In the genomic region with DNA sequence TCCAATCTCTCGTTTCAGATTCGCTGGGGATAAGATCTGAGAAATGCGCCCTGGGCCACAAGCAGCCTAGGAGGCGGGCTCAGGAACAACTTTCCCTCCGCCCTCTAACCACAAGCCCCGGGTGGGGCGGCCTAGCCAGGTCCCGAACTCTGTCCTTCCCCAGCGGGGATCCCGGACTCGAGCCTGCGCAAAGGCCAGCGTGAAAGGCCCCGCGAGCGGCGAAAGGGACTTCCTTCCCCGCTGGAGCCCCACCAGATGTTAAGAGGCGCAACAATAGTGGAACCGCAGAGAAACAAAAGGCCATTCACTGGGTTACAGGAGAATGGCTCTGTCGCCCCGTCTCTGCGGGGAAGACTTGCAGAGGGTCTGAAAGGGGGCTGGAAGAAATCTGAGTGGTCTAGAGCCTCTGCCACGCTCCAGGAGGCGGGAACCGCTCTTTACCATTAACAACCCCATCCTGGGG, we compare ENCODE assay signal across 8 mouse cellular contexts. TPM values are rescaled to one million over a fixed set of nuclear protein-coding genes. Genes with fewer than 3 reads are reported as not detected.
A peak's percentile ranks its signal among the peaks of the same experiment; 100 is the strongest.
DNase-seq lines count a peak whose midpoint lies in the region; ATAC-seq lines count a peak whose summit lies in the region.

No protein-coding gene starts in this region.

- H3K36me3 ChIP-seq in embryonic facial prominence, embryonic 15.5 days = no peaks in the 10 kb centered on the region
- H3K36me3 ChIP-seq in heart, embryonic 14.5 days (ENCODE audit: control insufficient read depth, insufficient read depth, low read length) = no peaks in the 10 kb centered on the region
- H3K36me3 ChIP-seq in kidney, embryonic 16.5 days (ENCODE audit: insufficient read depth, low read length) = no peaks in the 10 kb centered on the region
- no peaks in the 10 kb centered on the region for H3K36me3 ChIP-seq in lung, embryonic 15.5 days
- H3K36me3 ChIP-seq in neural tube, embryonic 14.5 days (ENCODE audit: control insufficient read depth, insufficient read depth, low read length) = no peaks in the 10 kb centered on the region

- H3K4me1 ChIP-seq in embryonic facial prominence, embryonic 15.5 days = peaks cover 16% of the 10 kb centered on the region
- H3K4me1 ChIP-seq in heart, embryonic 14.5 days (ENCODE audit: control insufficient read depth in 2 of 2, insufficient read depth in 2 of 2, low read length in 2 of 2) = peaks cover 4 to 5% of the 10 kb centered on the region in 2 experiments; a peak in 3 of 4 replicates
- peaks cover 10% of the 10 kb centered on the region for H3K4me1 ChIP-seq in kidney, embryonic 16.5 days (ENCODE audit: insufficient read depth, low read length)
- H3K4me1 ChIP-seq in lung, embryonic 15.5 days = peaks cover 11% of the 10 kb centered on the region
- peaks cover 11% of the 10 kb centered on the region; the same call in 1 of the 2 replicates for H3K4me1 ChIP-seq in neural tube, embryonic 14.5 days (ENCODE audit: control insufficient read depth, insufficient read depth, low read length)

- under 1% methylated on average over 26 of the region's 26 CpGs for WGBS in embryonic facial prominence, embryonic 15.5 days
- WGBS in heart, embryonic 14.5 days = under 1% methylated on average over 26 of the region's 26 CpGs
- under 1% methylated on average over 26 of the region's 26 CpGs for WGBS in kidney, embryonic 16.5 days
- WGBS in lung, embryonic 15.5 days = 0% methylated on average over 26 of the region's 26 CpGs
- under 1% methylated on average over 26 of the region's 26 CpGs for WGBS in neural tube, embryonic 14.5 days

- peak overlapping the region; percentile 82 for H3K27ac ChIP-seq in embryonic facial prominence, embryonic 15.5 days (replicated peaks)
- no peak overlapping the region for H3K27ac ChIP-seq in heart, embryonic 14.5 days (replicated peaks in 1 of 2; ENCODE audit: control insufficient read depth in 1 of 2, insufficient read depth in 1 of 2, low read depth in 2 of 2, low read length in 2 of 2)
- peak overlapping the region; percentile 81 for H3K27ac ChIP-seq in kidney, embryonic 16.5 days (ENCODE audit: low read length)
- H3K27ac ChIP-seq in lung, embryonic 15.5 days = peak overlapping the region; percentile 62
- no peak overlapping the region for H3K27ac ChIP-seq in neural tube, embryonic 14.5 days (ENCODE audit: low read depth, low read length)

- H3K4me3 ChIP-seq in embryonic facial prominence, embryonic 15.5 days (replicated peaks) = peak overlapping the region; percentile 61
- H3K4me3 ChIP-seq in heart, embryonic 14.5 days (ENCODE audit: control insufficient read depth in 1 of 2, insufficient read depth in 1 of 2, low read depth in 1 of 2, low read length in 2 of 2) = peak overlapping the region; percentile 73 to 75
- H3K4me3 ChIP-seq in kidney, embryonic 16.5 days (ENCODE audit: low read length) = peak overlapping the region; percentile 75
- H3K4me3 ChIP-seq in lung, embryonic 15.5 days = peak overlapping the region; percentile 67
- H3K4me3 ChIP-seq in neural tube, embryonic 14.5 days (ENCODE audit: low read depth, low read length) = peak overlapping the region; percentile 53

- peak overlapping the region; percentile 51 for H3K9ac ChIP-seq in embryonic facial prominence, embryonic 15.5 days
- peak overlapping the region; percentile 74 for H3K9ac ChIP-seq in heart, embryonic 14.5 days (ENCODE audit: low read length)
- peak overlapping the region; percentile 80 for H3K9ac ChIP-seq in kidney, embryonic 16.5 days (replicated peaks; ENCODE audit: low read length)
- H3K9ac ChIP-seq in lung, embryonic 15.5 days = peak overlapping the region; percentile 72
- H3K9ac ChIP-seq in neural tube, embryonic 14.5 days (replicated peaks; ENCODE audit: low read depth, low read length) = peak overlapping the region; percentile 32

- peak; percentile 72 for DNase-seq in CD4-positive helper T cell, adult 2 months (ENCODE audit: low read depth, low spot score)
- DNase-seq in adrenal gland, postnatal 14 days = peak; percentile 81
- peak; percentile 59 for DNase-seq in thymus, postnatal 0 days (ENCODE audit: low spot score)

- peak; percentile 75 for ATAC-seq in embryonic facial prominence, embryonic 15.5 days (ENCODE audit: insufficient number of reproducible peaks, low FRiP score, low TSS enrichment, low read depth)
- no peak for ATAC-seq in heart, embryonic 14.5 days (ENCODE audit: insufficient number of reproducible peaks, insufficient read depth, low FRiP score, low read depth)
- ATAC-seq in kidney, embryonic 16.5 days (ENCODE audit: low FRiP score, low TSS enrichment) = peak; percentile 78
- ATAC-seq in lung, embryonic 15.5 days (ENCODE audit: borderline replicate concordance, extremely low read depth, low FRiP score, low TSS enrichment) = peak; percentile 77
- ATAC-seq in neural tube, embryonic 14.5 days (ENCODE audit: low read depth) = peak; percentile 61

- H3K9me3 ChIP-seq in embryonic facial prominence, embryonic 15.5 days (replicated peaks) = no peaks in the 10 kb centered on the region
- no peaks in the 10 kb centered on the region for H3K9me3 ChIP-seq in heart, embryonic 14.5 days (ENCODE audit: control insufficient read depth, low read length)
- no peaks in the 10 kb centered on the region for H3K9me3 ChIP-seq in kidney, embryonic 16.5 days (ENCODE audit: low read length)
- no peaks in the 10 kb centered on the region for H3K9me3 ChIP-seq in lung, embryonic 15.5 days
- H3K9me3 ChIP-seq in neural tube, embryonic 14.5 days (ENCODE audit: control insufficient read depth, low read length) = no peaks in the 10 kb centered on the region

- peaks cover 4% of the 10 kb centered on the region; the same call in 1 of the 2 replicates for H3K27me3 ChIP-seq in embryonic facial prominence, embryonic 15.5 days
- H3K27me3 ChIP-seq in heart, embryonic 14.5 days (ENCODE audit: control insufficient read depth, insufficient read depth, low read length) = no peaks in the 10 kb centered on the region; the same call in 1 of the 2 replicates
- H3K27me3 ChIP-seq in kidney, embryonic 16.5 days (ENCODE audit: insufficient read depth, low read length) = 0 out of 2 replicates have a peak, but pooled peaks cover 4% of the 10 kb centered on the region
- no peaks in the 10 kb centered on the region; the same call in 1 of the 2 replicates for H3K27me3 ChIP-seq in lung, embryonic 15.5 days
- H3K27me3 ChIP-seq in neural tube, embryonic 14.5 days (ENCODE audit: control insufficient read depth, insufficient read depth, low read length) = no peaks in the 10 kb centered on the region

- H3K4me2 ChIP-seq in embryonic facial prominence, embryonic 15.5 days (replicated peaks) = peak overlapping the region; percentile 86
- peak overlapping the region; percentile 94 for H3K4me2 ChIP-seq in heart, embryonic 14.5 days (ENCODE audit: low read length)
- peak overlapping the region; percentile 79 for H3K4me2 ChIP-seq in kidney, embryonic 16.5 days (replicated peaks; ENCODE audit: low read depth, low read length)
- peak overlapping the region; percentile 89 for H3K4me2 ChIP-seq in lung, embryonic 15.5 days
- peak overlapping the region; percentile 99 for H3K4me2 ChIP-seq in neural tube, embryonic 14.5 days (ENCODE audit: low read depth, low read length)

RNA-seq across cellular contexts. Expression of a gene that starts 1.1 kb away (rescaled TPM):
- 20.2 and 21.0 TPM in 2 replicates for total RNA-seq in adrenal gland, postnatal 14 days (2021)
- 11.1 and 12.5 TPM in 2 replicates for polyA plus RNA-seq in embryonic facial prominence, embryonic 15.5 days (2015; fragmentation: Nextera tagmentation; extraction: Ambion mirVana)
- polyA plus RNA-seq in heart, embryonic 14.5 days (2014; fragmentation: Nextera tagmentation; extraction: Ambion mirVana) = 2.2 and 3.5 TPM in 2 replicates
- polyA plus RNA-seq in kidney, embryonic 16.5 days (2015; fragmentation: Nextera tagmentation; extraction: Ambion mirVana) = 14.7 and 17.2 TPM in 2 replicates
- polyA plus RNA-seq in lung, embryonic 15.5 days (2015; fragmentation: Nextera tagmentation; extraction: Ambion mirVana) = 15.2 and 16.1 TPM in 2 replicates
- 1.3 and 2.6 TPM in 2 replicates for polyA plus RNA-seq in neural tube, embryonic 14.5 days (2014; fragmentation: Nextera tagmentation; extraction: Ambion mirVana)
- 4.7 and 6.2 TPM in 2 replicates for polyA plus RNA-seq in thymus, postnatal 0 days (2015; fragmentation: Nextera tagmentation; extraction: Ambion mirVana)

RNA-seq across cellular contexts. Expression of a gene that starts 4.3 kb away (rescaled TPM):
- total RNA-seq in adrenal gland, postnatal 14 days (2021) = not detected in 2 replicates
- not detected in 2 replicates for polyA plus RNA-seq in embryonic facial prominence, embryonic 15.5 days (2015; fragmentation: Nextera tagmentation; extraction: Ambion mirVana)
- polyA plus RNA-seq in heart, embryonic 14.5 days (2014; fragmentation: Nextera tagmentation; extraction: Ambion mirVana) = not detected in 2 replicates
- 0.27 and 0.30 TPM in 2 replicates for polyA plus RNA-seq in kidney, embryonic 16.5 days (2015; fragmentation: Nextera tagmentation; extraction: Ambion mirVana)
- 0.25 and 0.34 TPM in 2 replicates for polyA plus RNA-seq in lung, embryonic 15.5 days (2015; fragmentation: Nextera tagmentation; extraction: Ambion mirVana)
- not detected in 2 replicates for polyA plus RNA-seq in neural tube, embryonic 14.5 days (2014; fragmentation: Nextera tagmentation; extraction: Ambion mirVana)
- polyA plus RNA-seq in thymus, postnatal 0 days (2015; fragmentation: Nextera tagmentation; extraction: Ambion mirVana) = 0.17 TPM in 1 of 2 replicates, not detected in the other

Comparison
In these comparisons a context has a peak if more than half of its experiments do, and no peak if none do; other contexts are left out.
1. H3K27ac ChIP-seq: peak in embryonic facial prominence, embryonic 15.5 days (single experiment), kidney, embryonic 16.5 days (single experiment) and lung, embryonic 15.5 days (single experiment); none in heart, embryonic 14.5 days (0 of 2) and neural tube, embryonic 14.5 days (single experiment).
2. Peak in every context shown above with its lines, with median percentiles within 50 percentile points of each other: DNase-seq, H3K4me2 ChIP-seq, H3K4me3 ChIP-seq and H3K9ac ChIP-seq.